15 mouse cellular contexts compared by ENCODE assay signal in the genomic region with DNA sequence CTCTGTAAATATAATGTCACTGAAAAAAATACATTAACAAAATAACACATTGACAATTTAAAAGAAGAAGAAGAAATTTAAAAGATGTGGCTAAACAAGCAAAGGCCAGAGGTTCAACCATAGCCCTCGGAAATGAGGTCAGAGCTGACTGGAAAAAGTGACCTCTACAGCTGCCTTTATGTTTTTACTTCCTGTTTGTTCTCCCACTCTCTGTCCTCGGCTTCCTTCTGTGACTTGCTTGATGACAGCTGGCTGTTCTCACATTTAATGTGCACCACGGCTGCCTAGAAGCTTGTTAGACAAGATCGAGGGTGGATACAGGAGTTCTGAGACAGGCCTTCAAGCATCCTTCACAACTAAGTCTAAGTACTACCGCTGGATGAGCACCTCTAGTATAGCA.
DNase-seq lines count a peak whose midpoint lies in the region; ATAC-seq and TF ChIP-seq lines count a peak whose summit lies in the region.
"Had no signal": no experiment of that assay in that cellular context is flagged by ENCODE, and none has a peak within 500 bp of the region (broad histone marks: within the 10 kb centered on the region; RNA-seq: fewer than 3 reads in every experiment).

No protein-coding gene starts in this region.

- DNase-seq in lung, adult 18-20 months: no peak
- DNase-seq in kidney, adult 2 months: peak; percentile 69
- DNase-seq in kidney, postnatal 10 days: peak; percentile 80
- no peak for DNase-seq in adrenal gland, postnatal 14 days
- DNase-seq: adrenal gland, postnatal 36 days; cerebellum, adult 11 months; gastrocnemius, postnatal 36 days; layer of hippocampus, adult 9-11 months; thymus, postnatal 14 days had no signal

- no peaks in the 10 kb centered on the region for H3K27me3 ChIP-seq in lung, embryonic 16.5 days (ENCODE audit: control insufficient read depth, insufficient read depth, low read depth, low read length)
- H3K27me3 ChIP-seq in kidney, adult 2 months (replicated peaks; ENCODE audit: control insufficient read depth, insufficient read depth, low read length): no peaks in the 10 kb centered on the region; the same call in 1 of the 2 replicates
- H3K27me3 ChIP-seq: intestine, embryonic 15.5 days; neural tube, embryonic 15.5 days had no signal

- ATAC-seq in lung, embryonic 16.5 days (ENCODE audit: low read depth): peak; percentile 47; the same call in 1 of the 2 replicates
- ATAC-seq in megakaryocyte progenitor cell, adult 5-6 weeks (replicated peaks; ENCODE audit: poor library complexity): 0 out of 2 replicates have a peak, but pooled peaks have one; percentile 7
- ATAC-seq in activated CD4-positive, CD25-positive, alpha-beta regulatory T cell, adult 4 months: no peak
- ATAC-seq: intestine, embryonic 15.5 days had no signal

- TF ChIP-seq CTCF in kidney, adult 2 months (conservative IDR thresholded peaks at IDR 0.05; ENCODE audit: insufficient read depth, insufficient read length, low read depth, low read length): no peak

- no peak overlapping the region for H3K27ac ChIP-seq in lung, embryonic 16.5 days (ENCODE audit: low read length)
- H3K27ac ChIP-seq in kidney, adult 2 months (ENCODE audit: insufficient read depth, low read depth, low read length): no peak overlapping the region
- H3K27ac ChIP-seq: intestine, embryonic 15.5 days; midbrain, embryonic 10.5 days; neural tube, embryonic 15.5 days had no signal

- no peak overlapping the region for H3K4me3 ChIP-seq in lung, embryonic 16.5 days (ENCODE audit: low read length)
- H3K4me3 ChIP-seq in kidney, adult 2 months (ENCODE audit: insufficient read depth, low read depth, low read length): no peak overlapping the region
- H3K4me3 ChIP-seq: intestine, embryonic 15.5 days; midbrain, embryonic 10.5 days; neural tube, embryonic 15.5 days had no signal

- no peak overlapping the region for H3K9ac ChIP-seq in lung, embryonic 16.5 days (ENCODE audit: low read length)
- H3K9ac ChIP-seq: intestine, embryonic 15.5 days; neural tube, embryonic 15.5 days had no signal

- H3K4me1 ChIP-seq in lung, embryonic 16.5 days (replicated peaks; ENCODE audit: control insufficient read depth, insufficient read depth, low read length): no peaks in the 10 kb centered on the region; the same call in 1 of the 2 replicates
- no peaks in the 10 kb centered on the region for H3K4me1 ChIP-seq in kidney, adult 2 months (ENCODE audit: control insufficient read depth, insufficient read depth, low read length)
- H3K4me1 ChIP-seq: midbrain, embryonic 10.5 days; neural tube, embryonic 15.5 days had no signal

- H3K9me3 ChIP-seq in lung, embryonic 16.5 days (ENCODE audit: control insufficient read depth, low read length): no peaks in the 10 kb centered on the region
- H3K9me3 ChIP-seq: intestine, embryonic 15.5 days; midbrain, embryonic 10.5 days; neural tube, embryonic 15.5 days had no signal

- H3K36me3 ChIP-seq in lung, embryonic 16.5 days (ENCODE audit: control insufficient read depth, insufficient read depth, low read length): no peaks in the 10 kb centered on the region
- no peaks in the 10 kb centered on the region for H3K36me3 ChIP-seq in kidney, adult 2 months (ENCODE audit: control insufficient read depth, insufficient read depth, low read length)
- H3K36me3 ChIP-seq: intestine, embryonic 15.5 days; midbrain, embryonic 10.5 days; neural tube, embryonic 15.5 days had no signal

- TF ChIP-seq POLR2A in kidney, adult 2 months (IDR thresholded peaks at IDR 0.05; ENCODE audit: low read depth, low read length): no peak

- no peak overlapping the region for H3K4me2 ChIP-seq in lung, embryonic 16.5 days (ENCODE audit: low read depth, low read length)
- H3K4me2 ChIP-seq: intestine, embryonic 15.5 days; neural tube, embryonic 15.5 days had no signal

- WGBS in lung, embryonic 16.5 days: 23% methylated on average over 5 of the region's 5 CpGs
- WGBS in kidney, adult 2 months: 31% methylated on average over 5 of the region's 5 CpGs

Comparison
In these comparisons a context has a peak if more than half of its experiments do, and no peak if none do; other contexts are left out.
1. DNase-seq: peak in kidney, adult 2 months (single experiment) and kidney, postnatal 10 days (single experiment); none in lung, adult 18-20 months (0 of 2) and adrenal gland, postnatal 14 days (single experiment).